Mouse (Mus musculus) CD4-positive, CD25-positive, alpha-beta regulatory T cell, adult 4 months (primary cell): ENCODE data around the gene Lamb1. TPM values are rescaled to one million over a fixed set of nuclear protein-coding genes. Genes with fewer than 3 reads are reported as not detected.

ENCODE experiments used
- polyA plus RNA-seq, 2 experiments: library from polyadenylated mRNA; unstranded; fragments of 100-300 nt; shearing (Covaris generic); gene quantifications; one replicate each; pipeline ENCODE4 v1.2.1; 2017

Gene Lamb1
- polyA plus RNA-seq, 2 experiments from 2014 or later, result not detected

Other genes with a start within 250 kb of the Lamb1 start
- under 1 TPM in 1 of 2 experiments, not detected in 1; 0.11 TPM for gene Fam110c, start 191.4 kb upstream of the Lamb1 start, polyA plus RNA-seq
- gene Gm6993, start 24.5 kb upstream of the Lamb1 start, polyA plus RNA-seq, result not detected
- 100 to 1,000 TPM in 1 of 2 experiments, 10 to 100 TPM in 1; 92.4 to 102 TPM for gene Dld, start 86.2 kb downstream of the Lamb1 start, polyA plus RNA-seq
- gene Slc26a3, start 125.6 kb downstream of the Lamb1 start, polyA plus RNA-seq, result not detected
- gene Cbll1, start 234.4 kb downstream of the Lamb1 start, polyA plus RNA-seq, result 10 to 100 TPM; 26.2 to 32.6 TPM